Mouse (Mus musculus) CD4-positive naive resting alpha-beta T cell, adult 57 days (primary cell): ENCODE results near the gene Panx1. TPM values are rescaled to one million over a fixed set of nuclear protein-coding genes. Genes with fewer than 3 reads are reported as not detected.

Experiments used
- total RNA-seq: library from RNA; stranded (reverse); gene quantifications from one replicate; pipeline ENCODE4 v1.2.4, GENCODE M21; 2023

Panx1 gene
- 64.3 TPM for total RNA-seq

DNA sequence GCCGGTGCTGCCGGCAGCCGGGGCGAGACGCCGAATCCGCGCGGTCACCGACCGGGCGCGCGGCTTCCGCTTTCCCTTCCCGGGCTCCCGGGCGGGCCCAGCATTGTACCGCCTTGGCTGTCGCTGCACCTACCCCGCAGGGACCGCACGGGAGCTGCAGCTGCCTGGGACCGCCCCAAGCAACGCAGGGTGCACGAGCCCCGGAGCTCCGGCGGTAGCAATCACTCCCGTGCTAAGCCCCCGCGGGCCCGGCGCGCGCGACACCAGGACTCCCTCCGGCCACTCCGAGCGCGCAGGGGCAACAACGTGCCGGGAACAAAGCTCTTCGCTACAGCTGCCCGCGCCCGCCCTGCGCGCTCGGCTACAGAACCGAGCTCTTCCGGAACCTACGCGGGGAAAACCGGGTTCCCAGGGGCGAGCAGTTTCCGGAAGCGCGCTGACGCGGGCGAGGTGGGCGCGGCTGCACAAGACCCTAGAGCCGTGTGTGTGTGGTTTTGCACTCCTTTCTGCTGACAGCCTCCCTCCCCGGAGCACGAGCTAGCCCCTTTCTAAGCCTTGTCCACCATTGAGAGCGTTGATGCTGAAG is at the start of gene Panx1:
Gene Panx1 (minus strand): TSS at position 395 of the 586 bp plus-strand sequence.

Other genes with a start within 250 kb of the Panx1 start
- 3.7 TPM for gene Gpr83, start 185.3 kb downstream of the Panx1 start, total RNA-seq
- gene Izumo1r, start 141.5 kb downstream of the Panx1 start, total RNA-seq, result 33.7 TPM
- not detected for gene Hephl1, start 66.6 kb upstream of the Panx1 start, total RNA-seq
- not detected for gene Vstm5, start 193.6 kb upstream of the Panx1 start, total RNA-seq
- 48.2 TPM for gene Med17, start 234.5 kb upstream of the Panx1 start, total RNA-seq